Mouse (Mus musculus) spleen, adult 2 months (tissue): Measurements from ENCODE around the gene Pbx1. TPM values are rescaled to one million over a fixed set of nuclear protein-coding genes. Genes with fewer than 3 reads are reported as not detected.

Source experiments
- DNase-seq, 2 experiments: peaks; one replicate each; pipeline versions ENCODE4 v3.0.0 to v3.0.0-alpha.2; 2012 to 2021; ENCODE audit warnings: low spot score in 2 of 2, low read depth in 1 of 2
- H3K27ac ChIP-seq: fragments of 200-500 bp; 2 replicates; pipeline ENCODE4 v1.5.1; 2012; ENCODE audit warnings: low read length, inconsistent platforms; ENCODE audit not compliant: insufficient read depth
- H3K27me3 ChIP-seq: fragments of 200-500 bp; 2 replicates; pipeline ENCODE4 v1.6.1; 2012; ENCODE audit warnings: mild to moderate bottlenecking, moderate library complexity, low read length, inconsistent platforms; ENCODE audit not compliant: control insufficient read depth, insufficient read depth
- H3K36me3 ChIP-seq: fragments of 200-500 bp; 2 replicates; pipeline ENCODE4 v1.6.1; 2012; ENCODE audit warnings: mild to moderate bottlenecking, low read length, inconsistent platforms; ENCODE audit not compliant: control insufficient read depth, insufficient read depth
- H3K4me1 ChIP-seq: fragments of 200-500 bp; 2 replicates; pipeline ENCODE4 v1.6.1; 2011; ENCODE audit warnings: inconsistent platforms; ENCODE audit not compliant: control insufficient read depth, insufficient read depth, insufficient read length
- H3K4me3 ChIP-seq: fragments of 200-500 bp; 2 replicates; pipeline ENCODE4 v1.5.1; 2011; ENCODE audit warnings: mild to moderate bottlenecking, inconsistent platforms; ENCODE audit not compliant: insufficient read depth, insufficient read length; ENCODE audit errors: extremely low read depth
- CTCF ChIP-seq: fragments of 200-500 bp; IDR thresholded peaks from 2 replicates; pipeline ENCODE4 v1.5.1; 2011; ENCODE audit warnings: mild to moderate bottlenecking, inconsistent platforms; ENCODE audit not compliant: insufficient read depth, insufficient read length, insufficient replicate concordance; ENCODE audit errors: extremely low read depth
- POLR2A ChIP-seq: fragments of 200-500 bp; IDR thresholded peaks from 2 replicates; pipeline ENCODE4 v1.6.1; 2011; ENCODE audit warnings: low read depth, low read length, inconsistent platforms
- WGBS: fragments of 180-500 bp; shearing (Covaris S2); methylation state at CpG from one replicate; pipeline ENCODE4 v1.1.7; 2018; 5-methylcytosine and 5-hydroxymethylcytosine counted together
- polyA plus RNA-seq: library from polyadenylated mRNA; depleted of rRNA; stranded (reverse); fragments of >200 nt; gene quantifications from 2 replicates; pipeline ENCODE4 v1.2.3, GENCODE M21; 2012

Pbx1 gene
- polyA plus RNA-seq, 1 experiment: 9.2 TPM

- H3K36me3 ChIP-seq: no peaks in the 10 kb centered on the region
- no peaks in the 10 kb centered on the region for H3K27me3 ChIP-seq
- TF ChIP-seq CTCF (no peak), POLR2A (no peak)
- H3K4me1 ChIP-seq: no peaks in the 10 kb centered on the region
- H3K27ac ChIP-seq: no peak overlapping the region
- no peak overlapping the region for H3K4me3 ChIP-seq
- 89% methylated on average over 5 of the region's 5 CpGs for WGBS
- no peak for DNase-seq
Measured at GRCm38 (mm10) chr1:168198276-168198675, 233.8 kb downstream of the Pbx1 start.

GRCm38 (mm10) chr1:168197908-168198258, 234.2 kb downstream of the Pbx1 start:
- TF ChIP-seq CTCF: no peak
- TF ChIP-seq POLR2A: no peak
- 76% methylated on average over 3 of the region's 3 CpGs for WGBS
- DNase-seq: no peak
- Histone ChIP-seq H3K4me3 (no peak overlapping the region), H3K27me3 (no peaks in the 10 kb centered on the region), H3K4me1 (no peaks in the 10 kb centered on the region), H3K27ac (no peak overlapping the region), H3K36me3 (no peaks in the 10 kb centered on the region)

GRCm38 (mm10) chr1:168197195-168197907, 234.7 kb downstream of the Pbx1 start:
- WGBS: 88% methylated on average over 6 of the region's 6 CpGs
- Histone ChIP-seq H3K27me3 (no peaks in the 10 kb centered on the region), H3K36me3 (no peaks in the 10 kb centered on the region), H3K4me3 (no peak overlapping the region), H3K27ac (no peak overlapping the region), H3K4me1 (no peaks in the 10 kb centered on the region)
- TF ChIP-seq POLR2A: no peak
- no peak for TF ChIP-seq CTCF
- DNase-seq: no peak

GRCm38 (mm10) chr1:168193364-168193763, 238.7 kb downstream of the Pbx1 start:
- Histone ChIP-seq H3K27ac (no peak overlapping the region), H3K4me3 (no peak overlapping the region), H3K4me1 (no peaks in the 10 kb centered on the region), H3K27me3 (no peaks in the 10 kb centered on the region), H3K36me3 (no peaks in the 10 kb centered on the region)
- 93% methylated on average over 7 of the region's 7 CpGs for WGBS
- no peak for DNase-seq
- no peak for TF ChIP-seq CTCF
- no peak for TF ChIP-seq POLR2A

- no peaks in the 10 kb centered on the region for H3K36me3 ChIP-seq
- no peak overlapping the region for H3K27ac ChIP-seq
- H3K4me3 ChIP-seq: no peak overlapping the region
- TF ChIP-seq CTCF (no peak), POLR2A (no peak)
- no peaks in the 10 kb centered on the region for H3K27me3 ChIP-seq
- 95% methylated on average over 8 of the region's 8 CpGs for WGBS
- DNase-seq: no peak
- H3K4me1 ChIP-seq: no peaks in the 10 kb centered on the region
Measured at GRCm38 (mm10) chr1:168182816-168183215, 249.3 kb downstream of the Pbx1 start.

GRCm38 (mm10) chr1:168180622-168181441, 251.2 kb downstream of the Pbx1 start:
- no peaks in the 10 kb centered on the region for H3K4me1 ChIP-seq
- H3K4me3 ChIP-seq: no peak overlapping the region
- no peak for DNase-seq
- H3K27ac ChIP-seq: no peak overlapping the region
- WGBS: 86% methylated on average over 9 of the region's 9 CpGs
- H3K36me3 ChIP-seq: no peaks in the 10 kb centered on the region
- no peaks in the 10 kb centered on the region for H3K27me3 ChIP-seq
- TF ChIP-seq CTCF (no peak), POLR2A (no peak)

GRCm38 (mm10) chr1:168179691-168180090, 252.4 kb downstream of the Pbx1 start:
- 87% methylated on average over 11 of the region's 11 CpGs for WGBS
- Histone ChIP-seq H3K27me3 (no peaks in the 10 kb centered on the region), H3K27ac (no peak overlapping the region), H3K4me3 (no peak overlapping the region), H3K36me3 (no peaks in the 10 kb centered on the region), H3K4me1 (no peaks in the 10 kb centered on the region)
- no peak for DNase-seq
- no peak for TF ChIP-seq CTCF
- no peak for TF ChIP-seq POLR2A
